Mouse (Mus musculus): ENCODE data around the gene Akap8l.
A peak's percentile ranks its signal among the peaks of the same experiment; 100 is the strongest.

The Akap8l gene

DNA sequence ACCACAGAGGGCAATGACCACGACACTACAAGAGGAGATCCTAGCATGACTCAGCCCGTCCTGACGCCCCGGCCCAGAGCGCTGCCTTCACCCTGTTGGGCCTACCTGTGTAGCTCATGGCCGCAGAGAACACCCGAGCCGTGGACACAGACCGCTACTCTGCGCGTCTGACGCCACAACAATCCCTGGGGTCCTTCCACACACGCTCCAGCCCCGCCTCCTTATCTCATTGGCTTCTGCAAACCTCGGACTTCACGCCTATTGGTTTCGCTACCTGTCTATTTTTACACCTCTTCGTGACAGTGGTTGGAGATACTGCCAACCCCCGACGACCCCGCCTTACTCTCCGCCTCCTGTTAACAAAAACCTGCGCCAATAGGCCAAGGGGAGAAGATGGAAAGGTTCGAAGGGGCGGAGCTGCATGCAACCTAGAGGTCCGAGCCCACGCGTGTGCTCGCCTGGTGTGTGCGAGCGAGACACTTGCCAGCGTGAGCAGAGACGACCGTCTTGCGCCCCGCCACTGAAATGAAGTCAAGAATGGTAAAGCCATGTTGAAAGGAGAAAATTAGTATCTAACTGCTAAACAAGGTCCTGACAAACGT is at the start of gene Akap8l:
Gene Akap8l (minus strand): TSS at position 226 of the 602 bp plus-strand sequence.
- DNase-seq (ENCODE audit: low read depth) = peak; percentile 99

DNA sequence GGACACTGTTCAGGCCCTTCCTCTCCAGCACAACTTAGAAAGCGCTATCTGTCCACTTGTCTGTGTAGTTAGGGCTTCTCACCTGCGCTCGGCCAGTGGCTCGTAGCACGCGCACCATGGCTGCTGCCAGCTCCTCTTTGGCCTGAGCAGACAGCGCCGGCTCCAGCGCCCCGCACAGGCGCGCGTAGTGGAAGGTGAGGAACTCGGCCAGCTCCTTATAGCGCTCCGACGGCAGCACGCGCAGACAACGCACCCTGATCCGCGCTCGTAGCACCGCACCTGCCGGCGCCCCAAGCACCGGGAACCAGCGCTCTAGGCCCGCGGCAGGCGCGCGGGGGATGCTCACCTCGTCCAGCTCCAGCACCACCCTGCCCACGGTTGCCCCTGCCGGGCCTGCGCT is 45.9 kb upstream of the Akap8l start:
- no peak for DNase-seq (ENCODE audit: low read depth)

DNA sequence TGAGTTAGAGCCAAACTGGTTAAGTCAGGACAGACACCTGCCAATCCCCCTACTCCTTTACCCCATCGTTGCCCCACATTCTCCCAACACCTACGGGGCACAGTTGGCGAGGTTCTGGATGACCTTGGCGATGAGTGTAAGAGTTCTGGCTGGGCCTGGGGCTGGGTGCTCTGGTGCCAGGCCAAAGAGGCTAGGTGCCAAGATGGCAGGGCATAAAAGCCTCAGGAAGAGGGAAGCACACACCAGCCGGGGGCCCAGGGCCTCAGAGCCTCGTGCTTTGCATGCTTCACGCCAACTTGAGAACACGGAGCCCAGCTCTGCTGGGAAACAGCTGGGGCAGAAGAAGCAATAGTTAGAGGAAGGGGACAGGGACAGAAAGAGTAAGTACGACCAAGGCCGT is 43.5 kb upstream of the Akap8l start:
- DNase-seq (ENCODE audit: low read depth) = no peak

DNA sequence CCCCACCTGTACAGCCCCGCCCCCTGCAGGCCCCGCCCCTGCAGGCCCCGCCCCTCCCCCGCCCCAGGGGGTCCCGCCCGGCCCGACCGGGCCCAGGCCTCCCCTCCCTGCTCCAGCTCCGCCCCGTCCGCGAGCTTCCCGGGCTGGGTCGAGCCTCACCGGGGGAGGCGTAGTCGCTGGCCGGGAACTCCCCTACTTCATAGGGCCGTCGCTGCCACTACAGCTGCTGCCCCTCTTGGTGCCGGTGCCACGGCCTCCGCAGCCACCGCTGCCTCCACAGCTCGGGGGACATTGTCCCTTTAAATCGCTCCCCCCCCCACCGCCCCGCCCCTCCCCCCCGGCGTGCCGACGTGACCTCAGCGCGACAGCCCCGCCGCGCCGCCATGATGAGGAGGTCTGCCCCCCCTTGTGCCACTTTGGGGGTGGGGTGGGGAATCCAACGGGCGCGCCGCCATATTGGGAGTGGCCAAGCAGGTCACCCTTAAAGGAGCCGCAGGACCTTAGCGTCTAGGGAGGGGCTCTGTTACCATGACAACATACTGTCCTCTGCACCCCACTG is 38.8 kb upstream of the Akap8l start, which contains the start of gene Wiz:
Gene Wiz (minus strand): TSS at position 339 of the 559 bp plus-strand sequence.
- DNase-seq (ENCODE audit: low read depth) = peak; percentile 96

DNA sequence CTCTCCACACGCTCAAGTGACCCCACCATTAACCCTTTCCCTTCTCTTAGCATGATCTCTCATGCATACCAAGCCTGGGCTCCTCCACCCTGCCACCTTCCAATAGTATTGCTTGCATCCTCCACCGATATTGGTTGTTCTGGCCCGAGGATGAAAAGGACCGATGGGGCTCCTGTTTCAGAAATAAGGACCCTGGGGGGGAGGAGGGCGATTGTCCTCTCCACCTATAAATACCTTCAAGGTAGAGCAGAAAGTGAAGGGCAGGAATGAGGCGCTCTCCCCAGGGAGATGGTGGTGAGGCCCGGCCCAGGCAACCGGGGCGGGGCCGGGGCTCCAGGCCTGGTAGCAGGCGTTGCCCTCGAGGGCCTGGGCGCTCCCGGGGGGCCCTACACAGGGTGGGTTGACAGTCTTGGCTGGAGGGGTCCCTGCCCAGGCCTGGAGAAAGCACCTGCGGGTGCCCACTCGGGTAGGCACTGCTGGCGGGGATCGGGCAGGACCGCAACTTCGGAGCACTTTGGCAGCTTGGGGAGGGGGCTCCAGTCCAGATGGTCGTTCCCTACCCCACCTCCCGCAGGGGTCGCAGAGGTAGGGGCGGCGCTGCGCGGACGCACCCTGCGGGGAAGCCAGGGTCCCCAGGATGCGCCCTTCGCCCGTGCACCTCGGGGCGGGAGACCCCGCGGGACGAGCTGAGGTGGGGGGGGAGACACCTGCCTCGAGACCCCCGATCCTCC is 38.1 kb upstream of the Akap8l start:
- peak; percentile 53 for DNase-seq (ENCODE audit: low read depth)

DNA sequence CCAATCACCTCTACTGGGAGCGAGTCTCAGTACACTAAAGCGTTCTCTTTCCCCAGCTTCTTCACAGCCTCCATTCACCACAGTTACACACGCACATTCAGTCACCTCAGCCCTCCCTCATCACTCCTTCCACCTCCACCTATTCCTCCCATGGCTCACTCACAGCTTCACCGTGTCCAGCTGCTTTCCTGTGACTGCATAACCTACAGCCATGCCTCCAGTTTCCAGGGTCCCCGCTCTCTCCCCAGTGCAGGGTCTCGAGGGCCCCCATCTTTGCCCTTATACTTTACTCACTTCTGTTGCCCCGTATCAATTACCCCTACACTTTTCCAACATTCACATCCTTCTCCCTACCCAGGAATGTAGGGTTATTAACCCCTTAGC is 37.6 kb upstream of the Akap8l start:
- DNase-seq (ENCODE audit: low read depth) = no peak

DNA sequence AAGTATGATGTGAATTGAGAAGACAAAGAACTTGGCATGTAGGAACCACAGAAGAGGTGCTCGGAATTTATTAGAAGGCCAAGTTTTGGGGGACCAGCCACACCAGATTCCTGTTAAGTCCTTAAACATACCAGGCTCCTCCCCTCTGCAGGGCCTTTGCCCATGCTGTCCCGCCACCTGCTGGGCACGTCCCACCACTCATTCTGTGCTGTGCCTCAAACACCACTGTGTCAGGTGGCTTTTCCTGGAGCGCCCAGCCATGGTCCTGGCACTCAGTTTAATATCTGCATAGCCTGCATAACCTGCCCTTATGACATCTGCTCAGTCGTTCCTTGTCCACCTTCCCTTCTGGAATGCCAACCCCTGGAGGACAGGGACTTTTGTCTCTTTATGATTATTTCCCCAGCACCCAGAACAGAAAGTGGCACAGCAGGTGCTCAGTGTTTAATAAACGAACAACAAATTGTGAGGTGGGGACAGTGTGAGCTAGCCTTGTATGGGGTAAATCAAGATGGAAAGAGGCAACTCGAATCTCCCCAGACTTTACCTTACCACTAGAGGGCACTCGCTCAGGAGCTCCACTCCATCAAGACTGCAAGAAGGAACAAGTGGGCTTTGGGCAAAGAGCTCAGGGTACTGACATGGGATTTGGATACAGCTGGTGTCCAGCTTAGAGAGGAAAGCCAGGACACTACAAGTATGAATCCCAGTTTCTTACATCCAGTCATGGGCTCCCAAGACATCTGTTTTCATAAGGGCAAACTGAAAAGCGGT is 36.4 kb upstream of the Akap8l start:
- peak; percentile 76 for DNase-seq (ENCODE audit: low read depth)

DNA sequence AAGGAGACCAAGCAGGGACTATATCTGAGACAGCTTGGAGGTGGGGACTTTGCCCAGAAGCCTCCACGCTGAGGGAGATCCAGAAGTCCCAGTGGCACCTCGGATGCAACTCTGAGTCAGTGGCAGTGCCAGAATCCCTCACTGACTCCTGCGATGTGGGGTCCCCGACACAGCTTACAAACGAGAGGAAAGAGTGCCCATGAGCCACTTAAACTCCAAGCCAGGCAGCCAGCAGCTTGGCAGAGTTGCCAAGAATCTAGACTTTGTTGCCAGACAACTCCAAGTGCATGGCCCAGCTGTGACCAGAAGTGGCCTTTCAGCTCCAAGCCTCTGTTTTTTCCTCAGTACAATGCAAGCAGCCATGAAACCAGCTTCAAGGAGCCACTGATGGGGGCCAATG is 33.3 kb upstream of the Akap8l start:
- no peak for DNase-seq (ENCODE audit: low read depth)

DNA sequence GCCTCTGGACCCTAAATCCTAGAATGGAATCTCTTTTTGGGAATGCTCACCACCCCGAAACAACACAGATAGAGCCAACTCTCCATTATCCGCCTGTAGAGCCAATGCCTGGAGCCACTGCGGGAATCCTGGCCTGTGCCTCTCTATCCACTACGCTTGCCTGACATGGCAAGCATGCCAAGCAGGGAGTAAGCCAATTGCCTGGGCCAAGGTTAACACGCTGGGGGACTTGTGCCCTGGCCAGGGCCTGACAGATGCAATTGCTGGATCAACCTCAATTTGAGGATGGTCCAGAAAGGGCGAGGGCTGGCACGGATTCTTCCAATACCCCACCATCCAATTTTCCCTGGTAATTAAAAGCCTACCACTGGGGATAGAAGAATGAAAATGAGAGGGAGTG is 32.2 kb upstream of the Akap8l start:
- DNase-seq (ENCODE audit: low read depth) = no peak

DNA sequence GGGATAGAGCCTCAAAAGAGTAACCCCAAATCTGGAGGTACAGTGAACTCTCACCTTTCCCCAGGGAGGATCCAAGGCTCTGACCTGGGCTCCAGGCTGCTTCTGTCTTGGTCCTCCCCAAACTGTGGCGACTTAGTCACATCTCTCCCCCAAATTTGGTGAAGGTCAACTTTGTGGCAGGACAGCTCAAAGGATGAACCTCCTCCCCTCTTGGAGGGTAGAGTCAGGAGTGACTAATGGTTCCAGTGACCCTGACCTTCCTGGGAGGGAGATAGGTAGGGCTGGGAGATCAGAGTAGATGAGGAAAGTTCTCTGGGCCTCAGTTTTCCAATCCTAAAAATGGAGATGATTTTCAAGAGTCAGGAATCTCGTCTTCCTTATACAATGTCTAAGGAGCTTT is 28.4 kb upstream of the Akap8l start:
- no peak for DNase-seq (ENCODE audit: low read depth)

DNA sequence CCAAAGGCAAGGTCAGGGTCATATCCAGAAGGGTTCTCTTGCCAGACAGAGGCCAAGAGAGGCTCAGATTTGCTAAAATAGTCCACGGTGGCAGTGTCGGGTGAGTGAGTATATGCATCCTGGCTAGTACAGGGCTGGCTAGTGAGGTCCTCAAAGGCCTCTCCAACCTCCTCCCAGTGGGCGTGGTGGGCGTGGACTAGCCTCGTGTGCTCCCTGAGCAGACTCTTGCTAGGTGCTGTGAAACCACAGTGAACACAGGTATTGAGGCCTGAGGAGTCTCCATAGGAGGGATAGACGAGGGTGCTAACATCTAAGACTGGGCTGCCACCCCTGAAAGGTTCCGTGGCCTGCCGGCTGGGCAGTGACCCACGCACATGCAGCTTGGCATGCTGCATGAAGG is 26.7 kb upstream of the Akap8l start:
- no peak for DNase-seq (ENCODE audit: low read depth)

DNA sequence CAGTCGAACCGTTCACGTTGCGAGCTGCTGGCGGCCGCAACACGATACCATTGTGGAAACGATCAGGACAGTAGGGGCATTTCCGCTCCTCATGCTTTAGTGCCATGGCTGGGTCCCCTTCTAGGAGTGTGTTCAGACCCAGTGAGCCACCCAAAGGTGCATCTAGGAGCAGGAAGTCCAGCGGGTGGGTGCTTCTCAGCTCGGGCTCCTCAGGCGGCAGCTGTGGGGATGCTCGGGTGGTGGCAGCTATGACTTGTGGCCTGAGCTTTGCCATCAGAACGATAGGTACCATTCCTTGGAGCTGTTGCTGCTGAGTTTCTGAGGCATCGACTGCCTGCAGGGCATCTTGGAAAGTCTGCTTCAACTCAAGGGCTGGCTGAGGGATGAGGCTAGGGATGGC is 26.1 kb upstream of the Akap8l start:
- DNase-seq (ENCODE audit: low read depth) = no peak

DNA sequence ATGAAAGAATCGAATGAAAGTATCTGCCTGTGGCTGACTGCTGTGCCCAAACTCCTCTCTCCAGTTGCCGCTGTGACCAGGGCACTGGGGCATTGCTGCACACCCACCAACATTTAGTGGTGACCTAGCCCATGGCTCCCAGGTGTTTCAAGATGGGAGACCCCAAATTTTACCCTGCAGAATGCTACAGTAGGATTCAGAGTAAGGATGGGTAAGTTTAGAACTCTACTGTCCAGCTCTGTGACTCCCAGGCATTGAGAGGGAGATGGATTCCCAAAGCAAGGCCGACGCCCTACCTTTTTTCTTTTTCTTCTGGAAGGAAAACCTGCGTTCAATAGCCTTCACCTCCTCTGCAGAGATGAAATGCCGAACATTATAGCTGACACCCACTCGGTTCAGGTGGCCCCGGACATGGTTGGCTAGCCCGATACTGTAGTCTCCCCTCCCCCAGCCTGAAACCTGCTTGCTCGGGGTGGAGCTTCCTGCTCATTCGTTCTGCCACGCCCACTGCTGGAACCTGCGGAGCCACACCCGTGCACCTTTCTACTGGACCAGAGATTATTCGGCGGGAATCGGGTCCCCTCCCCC is 18.7 kb upstream of the Akap8l start:
- DNase-seq (ENCODE audit: low read depth) = no peak

DNA sequence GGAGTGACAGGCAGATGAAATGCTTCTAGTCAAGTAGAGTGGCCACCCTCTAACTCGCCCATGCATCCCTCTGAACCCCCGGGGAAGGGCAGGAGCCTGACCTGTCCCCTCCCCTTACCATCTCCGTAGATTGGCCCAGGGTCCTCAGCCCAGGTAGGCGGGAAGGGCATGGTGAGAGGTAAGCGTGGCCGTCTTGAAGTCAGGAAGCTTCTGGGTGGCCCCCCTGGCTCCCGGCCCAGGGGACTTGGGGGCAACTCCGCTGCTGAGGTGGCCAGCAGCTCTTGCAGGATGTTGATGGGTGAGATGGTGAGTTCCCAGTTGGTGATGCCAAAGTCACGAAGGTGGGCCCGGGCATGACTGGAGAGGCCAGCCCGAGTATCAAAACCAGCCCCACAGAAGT is 17.3 kb upstream of the Akap8l start:
- DNase-seq (ENCODE audit: low read depth) = no peak

DNA sequence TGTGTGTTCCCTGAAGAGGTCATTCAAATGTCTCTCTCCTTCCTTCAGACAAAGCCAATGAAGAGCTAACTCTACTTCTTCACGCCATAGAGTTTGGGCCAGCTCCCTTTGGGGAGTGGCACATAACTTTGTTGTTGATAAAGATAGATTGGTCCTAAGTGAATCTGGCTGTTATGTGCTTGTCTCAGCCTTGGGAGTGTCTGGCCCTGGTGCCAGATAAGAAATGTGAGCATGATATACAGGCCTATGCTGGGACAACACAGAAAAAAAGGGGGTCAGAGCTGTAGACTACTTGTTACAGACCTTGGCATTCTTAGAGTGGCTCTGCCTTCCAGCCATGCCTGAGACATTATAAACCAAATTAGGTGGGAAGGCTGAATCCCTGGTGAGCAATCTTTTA is 14.9 kb upstream of the Akap8l start:
- no peak for DNase-seq (ENCODE audit: low read depth)

DNA sequence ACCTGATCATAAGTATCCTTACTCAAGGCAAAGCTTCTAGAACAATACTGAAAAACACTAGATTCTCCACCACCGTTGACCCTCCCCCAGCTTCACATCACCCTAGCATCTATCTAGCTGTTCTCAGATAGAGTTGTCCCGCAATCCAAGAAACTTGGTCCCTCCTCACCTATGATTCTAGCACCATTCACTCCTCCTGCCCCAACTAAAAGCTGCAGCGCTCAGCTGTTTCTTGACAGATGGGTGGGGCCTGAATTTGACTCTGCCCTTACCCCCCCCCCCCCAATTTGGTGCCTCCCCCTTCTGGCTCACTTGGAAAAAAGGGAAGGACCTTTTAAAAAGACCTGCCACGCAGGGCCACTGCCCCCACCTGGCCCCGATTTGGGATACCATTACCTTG is 14.4 kb upstream of the Akap8l start:
- DNase-seq (ENCODE audit: low read depth) = peak; percentile 40

DNA sequence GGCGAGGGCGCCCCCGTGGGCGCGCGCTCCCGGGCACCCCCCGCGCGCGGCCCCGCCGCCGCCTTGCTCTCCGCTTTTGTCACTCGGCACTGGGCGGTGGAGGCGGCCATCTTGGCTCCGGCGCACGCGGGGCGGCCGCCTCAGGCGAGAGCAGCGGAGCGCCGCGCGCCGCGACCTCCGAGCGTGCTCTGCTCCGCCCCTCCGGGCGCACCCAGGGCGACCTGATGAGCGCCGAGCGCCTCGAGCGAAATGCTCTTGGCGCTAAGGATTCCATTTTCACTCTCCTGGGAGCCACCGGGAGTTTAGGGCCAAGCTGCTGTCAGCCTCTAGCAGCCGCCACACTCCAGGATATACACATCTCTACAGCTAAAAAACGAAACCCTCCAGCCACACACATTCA is 13.9 kb upstream of the Akap8l start:
- peak; percentile 97 for DNase-seq (ENCODE audit: low read depth)

DNA sequence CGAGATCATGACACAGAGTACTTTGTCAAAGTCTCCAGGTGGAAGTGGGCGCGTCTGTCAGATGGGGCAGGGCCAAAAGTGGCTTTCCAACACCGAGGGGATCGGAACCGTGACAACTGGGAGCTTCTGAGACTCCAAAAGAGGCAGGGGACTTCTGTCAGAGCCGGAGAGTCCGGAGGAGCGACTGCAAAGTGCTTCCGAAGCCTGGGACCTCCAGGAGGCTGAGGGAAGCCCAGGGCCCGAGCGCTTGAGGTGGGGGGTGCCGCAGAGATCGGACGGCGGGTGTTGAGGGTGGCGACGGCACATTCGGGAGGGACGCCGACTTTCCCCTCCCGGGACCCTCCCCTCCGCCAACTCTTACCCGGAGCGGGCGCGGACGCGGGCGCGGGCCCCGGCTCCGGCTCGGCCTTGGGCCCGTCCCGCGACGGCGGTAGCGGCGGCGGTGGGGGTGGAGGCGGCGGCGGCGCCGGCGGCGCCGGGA is 13.5 kb upstream of the Akap8l start:
- peak; percentile 16 for DNase-seq (ENCODE audit: low read depth)

DNA sequence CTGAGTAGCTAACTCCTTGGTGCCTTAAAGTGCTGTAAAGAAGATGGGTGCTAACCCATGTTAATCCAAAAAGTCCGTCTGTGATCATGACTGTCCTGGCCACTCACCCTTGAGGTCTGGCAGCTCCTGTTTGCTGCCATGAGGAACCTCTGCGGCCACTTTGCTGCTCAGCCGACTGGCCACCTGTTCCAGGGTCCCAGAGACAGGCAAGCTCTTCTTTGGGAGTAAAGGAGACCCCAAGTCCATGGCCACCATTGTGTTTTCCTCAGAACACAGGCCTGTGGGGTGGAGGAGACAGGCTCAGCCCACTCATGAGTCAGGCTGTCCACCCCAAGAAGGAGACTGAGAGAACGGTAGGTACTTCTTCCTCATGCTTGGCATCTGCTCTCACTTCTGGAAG is 12.3 kb upstream of the Akap8l start:
- peak; percentile 4 for DNase-seq (ENCODE audit: low read depth)

DNA sequence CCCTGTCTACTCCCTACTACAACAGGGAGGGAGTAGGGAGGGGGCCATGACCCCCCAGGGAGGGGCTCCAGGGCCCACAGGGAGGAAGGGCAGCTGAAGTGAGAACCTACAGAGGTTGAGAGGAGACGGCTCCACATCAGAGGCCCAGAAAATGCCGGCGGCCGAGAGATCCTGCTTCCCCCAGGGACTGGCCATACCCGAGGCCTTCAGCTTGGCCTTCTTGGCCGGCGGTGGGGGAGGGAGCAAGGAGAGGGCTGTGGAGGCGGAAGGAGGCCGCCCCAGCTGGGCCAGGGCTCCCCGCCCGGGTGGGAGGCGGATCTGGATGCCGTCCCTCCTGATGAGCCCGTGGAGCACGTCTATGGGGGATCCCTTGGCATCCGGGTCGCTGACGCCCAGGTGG is 9.5 kb upstream of the Akap8l start:
- DNase-seq (ENCODE audit: low read depth) = no peak

DNA sequence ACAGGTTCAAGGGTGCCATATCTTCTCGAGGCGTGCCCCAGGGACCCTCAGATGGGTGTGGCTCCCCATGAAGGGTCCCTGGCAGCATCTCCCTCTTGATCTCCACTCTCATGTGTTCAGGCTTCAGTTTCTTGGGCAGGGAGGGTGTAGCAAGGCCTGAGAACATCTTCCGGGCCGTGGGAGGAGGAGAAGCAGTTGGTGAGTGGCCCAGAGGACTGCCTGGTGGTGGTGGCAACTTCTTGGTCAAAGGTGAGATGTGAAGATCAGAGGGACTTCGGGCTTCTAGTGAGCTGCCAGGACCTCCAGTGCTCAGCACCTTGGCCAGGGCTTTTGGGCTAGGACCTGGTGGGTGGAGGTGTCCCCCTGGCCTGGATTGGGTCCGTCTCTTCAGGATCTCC is 8.5 kb upstream of the Akap8l start:
- DNase-seq (ENCODE audit: low read depth) = no peak

DNA sequence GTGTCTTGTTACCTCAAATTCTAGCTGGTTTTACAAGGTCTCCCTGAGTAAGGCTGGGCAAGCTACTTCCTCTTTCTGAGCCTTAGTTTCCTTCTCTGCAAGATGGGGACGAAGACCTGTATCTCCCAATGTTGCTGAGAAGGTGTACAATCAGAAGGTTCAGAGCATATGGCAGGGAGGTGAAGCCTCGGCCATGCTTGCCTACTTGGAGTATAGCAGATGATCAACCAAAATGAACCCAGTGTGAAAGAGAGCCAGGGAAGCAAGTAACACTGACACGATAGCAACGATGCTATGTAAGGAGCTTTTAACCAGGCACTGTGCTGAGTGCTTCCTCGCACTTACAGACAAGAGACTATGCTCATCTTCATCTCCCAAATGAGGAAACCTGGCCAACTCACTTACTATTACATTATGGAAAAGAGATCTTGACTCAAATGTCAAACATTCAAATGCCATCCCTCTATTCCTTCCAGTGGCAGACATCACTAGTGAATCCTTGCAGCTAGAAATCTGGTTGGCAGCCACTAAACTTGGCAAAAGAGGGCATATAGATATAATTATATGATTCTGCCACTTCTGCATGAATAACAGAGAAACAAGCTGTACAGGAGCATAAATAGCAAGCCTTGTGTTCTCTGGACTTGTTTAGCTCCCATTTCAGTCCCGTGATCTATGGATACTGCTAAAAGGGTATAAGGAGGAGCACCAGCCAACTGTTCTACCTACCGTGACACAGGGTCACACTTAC is 8.0 kb upstream of the Akap8l start:
- DNase-seq (ENCODE audit: low read depth) = no peak
